20 mouse cellular contexts compared by ENCODE assay signal in the genomic region with DNA sequence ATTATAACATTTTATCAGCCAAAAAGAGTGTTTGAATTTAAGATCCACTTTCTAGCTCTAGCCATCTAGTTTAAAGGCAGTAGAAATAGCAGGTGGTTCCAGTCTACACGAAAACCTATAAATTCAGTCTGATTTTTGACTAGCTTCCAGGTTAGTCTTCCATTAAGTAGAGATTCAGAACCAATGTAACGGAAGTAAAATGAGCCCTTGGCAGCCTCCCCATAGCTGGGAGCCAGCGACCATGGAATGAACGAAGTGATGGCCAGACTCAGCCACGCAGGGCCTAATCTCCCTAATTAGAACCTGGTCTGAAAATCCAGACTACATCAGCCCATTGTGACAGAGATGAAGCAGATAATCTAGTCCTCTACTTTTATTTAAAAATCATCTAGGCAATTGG.
DNase-seq lines count a peak whose midpoint lies in the region; ATAC-seq and TF ChIP-seq lines count a peak whose summit lies in the region.
"Had no signal": no experiment of that assay in that cellular context is flagged by ENCODE, and none has a peak within 500 bp of the region (broad histone marks: within the 10 kb centered on the region; RNA-seq: fewer than 3 reads in every experiment).

No protein-coding gene starts in this region.

- H3K36me3 ChIP-seq in hindbrain, postnatal 0 days (ENCODE audit: insufficient read depth, low read length) = no peaks in the 10 kb centered on the region
- H3K36me3 ChIP-seq in hindbrain, embryonic 10.5 days = no peaks in the 10 kb centered on the region
- no peaks in the 10 kb centered on the region for H3K36me3 ChIP-seq in lung, embryonic 14.5 days (ENCODE audit: insufficient read depth)
- H3K36me3 ChIP-seq: heart, embryonic 13.5 days; hindbrain, embryonic 15.5 days; limb, embryonic 15.5 days had no signal

- no peaks in the 10 kb centered on the region for H3K9me3 ChIP-seq in hindbrain, postnatal 0 days (ENCODE audit: low read length)
- no peaks in the 10 kb centered on the region for H3K9me3 ChIP-seq in hindbrain, embryonic 10.5 days
- H3K9me3 ChIP-seq in lung, embryonic 14.5 days (ENCODE audit: low read depth, low read length) = no peaks in the 10 kb centered on the region
- H3K9me3 ChIP-seq: heart, embryonic 13.5 days; hindbrain, embryonic 15.5 days; limb, embryonic 15.5 days had no signal

- no peak overlapping the region for H3K9ac ChIP-seq in hindbrain, postnatal 0 days (replicated peaks; ENCODE audit: low read length)
- no peak overlapping the region for H3K9ac ChIP-seq in lung, embryonic 14.5 days
- H3K9ac ChIP-seq: heart, embryonic 13.5 days; hindbrain, embryonic 15.5 days; limb, embryonic 15.5 days had no signal

- H3K4me3 ChIP-seq in hindbrain, postnatal 0 days (ENCODE audit: low read length) = no peak overlapping the region
- no peak overlapping the region for H3K4me3 ChIP-seq in hindbrain, embryonic 10.5 days
- H3K4me3 ChIP-seq in lung, embryonic 14.5 days (ENCODE audit: low read depth, low read length) = no peak overlapping the region
- H3K4me3 ChIP-seq: heart, embryonic 13.5 days; hindbrain, embryonic 15.5 days; limb, embryonic 15.5 days; myocyte had no signal

- no peak for TF ChIP-seq CTCF in hindbrain, postnatal 0 days (IDR thresholded peaks at IDR 0.05; ENCODE audit: low read depth)
- no peak for TF ChIP-seq CTCF in lung, embryonic 14.5 days (IDR thresholded peaks at IDR 0.05; ENCODE audit: low read depth)
- no peak for TF ChIP-seq CTCF in brain, embryonic 14.5 days (IDR thresholded peaks at IDR 0.05; ENCODE audit: borderline replicate concordance, extremely low read depth, insufficient read depth, insufficient read length)

- H3K4me1 ChIP-seq in hindbrain, postnatal 0 days (ENCODE audit: insufficient read depth, low read length) = no peaks in the 10 kb centered on the region
- no peaks in the 10 kb centered on the region for H3K4me1 ChIP-seq in hindbrain, embryonic 10.5 days (replicated peaks)
- no peaks in the 10 kb centered on the region for H3K4me1 ChIP-seq in lung, embryonic 14.5 days (ENCODE audit: insufficient read depth)
- H3K4me1 ChIP-seq: heart, embryonic 13.5 days; hindbrain, embryonic 15.5 days had no signal

- H3K27ac ChIP-seq in hindbrain, postnatal 0 days = no peak overlapping the region
- no peak overlapping the region for H3K27ac ChIP-seq in hindbrain, embryonic 10.5 days
- H3K27ac ChIP-seq in lung, embryonic 14.5 days (ENCODE audit: low read depth) = no peak overlapping the region
- H3K27ac ChIP-seq: heart, embryonic 13.5 days; hindbrain, embryonic 15.5 days; limb, embryonic 15.5 days had no signal

- TF ChIP-seq POLR2A in brain, embryonic 14.5 days (IDR thresholded peaks at IDR 0.05; ENCODE audit: borderline replicate concordance, extremely low read depth, insufficient read depth, insufficient read length, poor library complexity, severe bottlenecking) = no peak

- ATAC-seq in hindbrain, postnatal 0 days = no peak
- ATAC-seq in lung, embryonic 14.5 days (ENCODE audit: insufficient read depth) = no peak
- ATAC-seq: activated CD4-positive, CD25-positive, alpha-beta regulatory T cell, adult 4 months; CD4-positive, CD25-positive, alpha-beta regulatory T cell, adult 4 months had no signal

- no peak overlapping the region for H3K4me2 ChIP-seq in hindbrain, postnatal 0 days (ENCODE audit: low read depth, low read length)
- no peak overlapping the region for H3K4me2 ChIP-seq in lung, embryonic 14.5 days
- H3K4me2 ChIP-seq: heart, embryonic 13.5 days; hindbrain, embryonic 15.5 days; limb, embryonic 15.5 days had no signal

- peak; percentile 85 to 87 for DNase-seq in cerebellum, postnatal 14 days
- DNase-seq in cerebellum, adult 18-20 months = no peak
- DNase-seq in hindbrain, postnatal 0 days (ENCODE audit: low spot score) = peak; percentile 73
- DNase-seq in hindbrain, embryonic 10.5 days (ENCODE audit: low spot score) = no peak
- peak; percentile 28 for DNase-seq in lung, embryonic 14.5 days
- DNase-seq in lung, postnatal 36 days = no peak
- DNase-seq in brain, embryonic 14.5 days (ENCODE audit: low read depth) = peak; percentile 84
- DNase-seq: adrenal gland, postnatal 10 days; cerebellum, adult 11-12 months; kidney, adult 11 months; kidney, postnatal 36 days; lung, postnatal 10 days; midbrain, embryonic 14.5 days; right cerebral cortex, adult 18-20 months had no signal

- H3K27me3 ChIP-seq in hindbrain, postnatal 0 days (ENCODE audit: insufficient read depth, low read length) = no peaks in the 10 kb centered on the region
- H3K27me3 ChIP-seq in hindbrain, embryonic 10.5 days (ENCODE audit: insufficient read depth, poor library complexity, severe bottlenecking) = no peaks in the 10 kb centered on the region
- H3K27me3 ChIP-seq in lung, embryonic 14.5 days (ENCODE audit: insufficient read depth, low read length) = no peaks in the 10 kb centered on the region
- H3K27me3 ChIP-seq: heart, embryonic 13.5 days; hindbrain, embryonic 15.5 days; limb, embryonic 15.5 days had no signal

- 50% methylated on average over 5 of the region's 5 CpGs for WGBS in hindbrain, postnatal 0 days
- WGBS in hindbrain, embryonic 10.5 days = 89% methylated on average over 5 of the region's 5 CpGs
- WGBS in lung, embryonic 14.5 days = 69% methylated on average over 5 of the region's 5 CpGs

Comparison
In these comparisons a context has a peak if more than half of its experiments do, and no peak if none do; other contexts are left out.
1. DNase-seq: peak in cerebellum, postnatal 14 days (2 of 2), hindbrain, postnatal 0 days (single experiment), lung, embryonic 14.5 days (single experiment) and brain, embryonic 14.5 days (single experiment); none in cerebellum, adult 18-20 months (0 of 2), hindbrain, embryonic 10.5 days (single experiment) and lung, postnatal 36 days (single experiment).